Mouse (Mus musculus): Measurements from ENCODE around the gene Tmem240. TPM values are rescaled to one million over a fixed set of nuclear protein-coding genes. Genes with fewer than 3 reads are reported as not detected.
"Not testable (repeated sequence)": the region's sequence is repeated elsewhere in the genome, so short reads cannot be mapped to it uniquely, and the experiment has no call there.

Gene Tmem240
- polyA plus RNA-seq (2015; fragmentation: Nextera tagmentation; extraction: Ambion mirVana), result 0.44 and 0.59 TPM in 2 replicates

DNA sequence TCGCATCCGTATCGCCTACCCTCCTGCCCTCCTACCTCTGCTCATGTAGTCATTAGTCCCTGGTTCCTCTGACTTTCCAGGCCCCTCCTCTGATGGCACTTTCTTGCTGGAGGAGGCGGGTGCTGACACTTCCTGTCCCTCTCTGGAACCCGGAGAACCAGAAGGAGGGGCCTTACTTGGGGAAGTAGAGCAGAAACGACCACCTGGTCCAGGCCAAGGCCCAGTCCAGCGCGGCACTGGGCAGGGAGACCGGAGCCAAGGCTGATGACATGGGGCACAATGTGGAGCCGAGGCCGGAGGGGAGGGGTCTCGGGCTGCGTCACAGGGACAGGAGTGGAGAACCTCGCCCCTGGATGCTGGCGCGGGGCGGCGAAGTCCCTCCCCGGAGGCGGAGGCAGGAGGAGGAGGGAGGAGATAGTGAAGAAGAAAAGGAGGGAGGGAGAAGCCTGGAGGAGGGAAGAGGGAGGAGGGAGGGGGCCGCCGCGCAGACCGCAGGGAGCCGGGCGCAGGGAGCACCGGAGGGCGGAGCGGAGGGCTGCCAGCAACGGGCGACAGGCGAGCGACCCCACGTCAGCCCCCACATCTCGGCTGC lies at the start of gene Tmem240:
Gene Tmem240, plus strand, starts transcription at position 451 of the 592 bp plus-strand sequence.
- H3K27me3 ChIP-seq, result no peaks in the 10 kb centered on the region
- WGBS, result under 1% methylated on average over 30 of the region's 35 CpGs
- H3K9me3 ChIP-seq, result no peaks in the 10 kb centered on the region
- ATAC-seq (ENCODE audit: borderline replicate concordance, extremely low read depth, low FRiP score, low TSS enrichment), result peak; percentile 92
- peak within 1 kb of the TSS; percentile 69 for H3K9ac ChIP-seq
- H3K4me3 ChIP-seq, result peak within 1 kb of the TSS; percentile 90
- H3K4me2 ChIP-seq, result peak within 1 kb of the TSS; percentile 87
- H3K36me3 ChIP-seq, result peaks cover 19% of the 10 kb centered on the region
- H3K27ac ChIP-seq, result peak within 1 kb of the TSS; percentile 85
- peaks cover 15% of the 10 kb centered on the region for H3K4me1 ChIP-seq

DNA sequence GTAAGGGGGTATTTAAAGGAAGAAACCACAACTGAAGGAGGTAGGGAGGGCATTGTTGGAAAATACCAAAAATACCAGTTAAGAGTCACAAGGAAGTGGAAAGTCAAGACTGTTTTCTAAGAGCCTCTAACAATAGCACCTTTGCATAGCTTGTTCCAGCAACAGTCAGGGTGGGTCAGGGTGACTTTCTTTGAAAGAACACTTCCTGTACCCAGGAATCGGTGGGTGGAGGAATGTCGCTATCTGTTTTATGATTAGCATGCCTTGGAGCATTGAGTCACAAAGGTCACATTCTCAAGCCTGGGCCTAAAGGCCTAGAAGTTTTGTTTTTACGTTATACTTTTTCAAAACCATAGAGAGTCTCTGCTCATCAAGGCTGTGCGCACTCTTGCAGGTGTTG lies 46.8 kb upstream of the Tmem240 start:
- H3K4me2 ChIP-seq; H3K36me3 ChIP-seq; H3K9me3 ChIP-seq; H3K4me1 ChIP-seq; H3K27me3 ChIP-seq; ATAC-seq (ENCODE audit: borderline replicate concordance, extremely low read depth, low FRiP score, low TSS enrichment); H3K9ac ChIP-seq; H3K4me3 ChIP-seq; H3K27ac ChIP-seq: not testable (repeated sequence)
- 72% methylated on average over 4 of the region's 4 CpGs for WGBS

DNA sequence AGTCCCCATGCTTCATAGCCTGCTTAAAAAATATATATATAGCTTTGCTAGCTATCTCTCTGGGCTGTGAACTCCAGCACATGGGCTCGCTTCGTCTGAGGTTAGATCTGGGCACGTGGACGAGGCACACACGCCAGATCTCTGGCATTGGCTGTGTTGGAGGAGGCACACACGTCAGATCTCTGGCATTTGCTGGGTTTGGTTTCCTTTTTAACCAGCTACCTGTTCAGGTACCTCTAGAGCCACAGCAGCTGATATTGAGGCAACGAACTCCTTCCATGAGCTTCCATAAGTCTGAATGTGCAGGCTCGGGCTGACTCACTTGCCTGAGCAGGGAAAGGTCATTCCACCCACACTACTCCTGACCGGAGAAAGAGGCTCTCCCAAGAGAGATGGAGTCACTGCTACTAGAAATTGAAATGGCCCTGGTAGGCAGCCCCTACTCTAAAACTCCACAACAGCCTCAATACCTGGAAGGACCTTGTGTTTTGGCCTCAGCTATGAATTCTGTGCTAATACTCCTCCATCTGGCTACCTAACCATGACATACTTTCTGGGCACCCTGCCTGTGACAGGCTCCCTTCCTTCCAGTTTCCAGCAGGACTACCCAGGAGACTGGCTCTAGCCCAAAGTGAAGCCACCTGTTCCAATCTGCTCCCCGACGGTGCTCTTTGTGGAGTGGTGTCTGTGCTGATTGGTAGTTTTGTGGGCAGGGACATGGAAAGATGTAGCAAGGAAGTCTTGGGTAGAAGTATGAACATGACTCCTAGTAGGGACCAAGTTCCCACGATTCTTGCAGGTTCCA lies 43.8 kb upstream of the Tmem240 start:
- no peak overlapping the region for H3K27ac ChIP-seq
- no peak overlapping the region for H3K4me3 ChIP-seq
- H3K4me1 ChIP-seq, result peaks cover 13% of the 10 kb centered on the region
- no peaks in the 10 kb centered on the region for H3K36me3 ChIP-seq
- peaks cover 9% of the 10 kb centered on the region; the same call in 1 of the 2 replicates for H3K27me3 ChIP-seq
- 71% methylated on average over 12 of the region's 12 CpGs for WGBS
- H3K4me2 ChIP-seq, result no peak overlapping the region
- no peak overlapping the region for H3K9ac ChIP-seq
- H3K9me3 ChIP-seq, result no peaks in the 10 kb centered on the region
- ATAC-seq (ENCODE audit: borderline replicate concordance, extremely low read depth, low FRiP score, low TSS enrichment), result no peak

GRCm38 (mm10) chr4:155692421-155692820 lies 42.2 kb upstream of the Tmem240 start:
- 95% methylated on average over 3 of the region's 3 CpGs for WGBS
- Histone ChIP-seq H3K4me2 (no peak overlapping the region), H3K9ac (no peak overlapping the region), H3K27me3 (peaks cover 9% of the 10 kb centered on the region; the same call in 1 of the 2 replicates), H3K27ac (no peak overlapping the region), H3K36me3 (no peaks in the 10 kb centered on the region), H3K4me1 (peaks cover 13% of the 10 kb centered on the region), H3K9me3 (no peaks in the 10 kb centered on the region), H3K4me3 (no peak overlapping the region)
- ATAC-seq (ENCODE audit: borderline replicate concordance, extremely low read depth, low FRiP score, low TSS enrichment), result no peak

GRCm38 (mm10) chr4:155694111-155694481 lies 40.5 kb upstream of the Tmem240 start, which contains the start of gene Fndc10:
Fndc10 (plus strand) TSS chr4:155694342.
- under 1% methylated on average over 37 of the region's 47 CpGs for WGBS
- peak; percentile 82 for ATAC-seq (ENCODE audit: borderline replicate concordance, extremely low read depth, low FRiP score, low TSS enrichment)
- Histone ChIP-seq H3K4me2 (peak within 1 kb of the TSS; percentile 99), H3K9ac (peak within 1 kb of the TSS; percentile 53), H3K27me3 (peaks cover 9% of the 10 kb centered on the region; the same call in 1 of the 2 replicates), H3K4me1 (peaks cover 13% of the 10 kb centered on the region), H3K27ac (no peak within 1 kb of the TSS), H3K9me3 (no peaks in the 10 kb centered on the region), H3K36me3 (no peaks in the 10 kb centered on the region), H3K4me3 (peak within 1 kb of the TSS; percentile 70)

DNA sequence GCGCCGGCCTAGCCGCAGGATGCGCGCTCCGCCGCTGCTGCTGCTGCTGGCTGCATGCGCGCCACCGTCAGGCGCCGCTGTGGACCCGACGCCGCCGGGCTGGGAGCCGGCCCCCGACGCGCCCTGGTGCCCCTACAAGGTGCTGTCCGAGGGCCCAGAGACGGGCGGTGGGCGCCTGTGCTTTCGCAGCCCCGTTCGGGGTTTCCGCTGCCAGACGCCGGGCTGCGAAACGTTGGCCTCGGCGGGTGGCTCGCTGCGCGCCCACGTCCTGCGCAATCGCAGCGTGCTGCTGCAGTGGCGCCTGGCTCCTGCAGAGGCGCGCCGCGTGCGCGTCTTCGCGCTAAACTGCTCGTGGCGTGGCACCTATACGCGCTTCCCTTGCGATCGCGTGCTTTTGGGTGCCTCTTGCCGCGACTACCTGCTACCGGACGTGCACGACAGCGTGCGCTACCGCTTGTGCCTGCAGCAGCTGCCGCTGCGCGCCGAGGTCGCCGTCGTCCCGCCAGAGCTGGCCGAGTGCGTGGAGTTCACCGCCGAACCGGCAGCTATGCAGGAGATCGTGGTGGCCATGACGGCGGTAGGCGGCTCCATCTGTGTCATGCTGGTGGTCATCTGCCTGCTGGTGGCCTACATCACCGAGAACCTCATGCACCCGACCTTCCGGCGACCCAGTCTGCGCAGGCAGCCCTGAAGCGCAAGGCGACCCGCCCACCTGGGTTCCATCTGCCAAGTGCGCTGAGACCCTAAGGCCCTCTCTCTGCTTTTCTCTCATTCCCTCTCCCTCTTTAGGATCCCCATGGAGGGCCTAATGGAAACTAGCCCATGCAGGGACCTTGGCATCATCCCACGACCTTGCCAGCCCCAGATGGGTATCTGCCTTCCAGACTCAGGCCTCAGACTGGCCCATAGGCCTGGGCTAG lies 39.9 kb upstream of the Tmem240 start:
- ATAC-seq (ENCODE audit: borderline replicate concordance, extremely low read depth, low FRiP score, low TSS enrichment), result peak; percentile 76

GRCm38 (mm10) chr4:155695531-155696062 lies 39.0 kb upstream of the Tmem240 start:
- H3K9ac ChIP-seq, result no peak overlapping the region
- ATAC-seq (ENCODE audit: borderline replicate concordance, extremely low read depth, low FRiP score, low TSS enrichment), result no peak
- WGBS, result 90% methylated on average over 4 of the region's 4 CpGs
- peaks cover 13% of the 10 kb centered on the region for H3K4me1 ChIP-seq
- H3K27ac ChIP-seq, result no peak overlapping the region
- peak overlapping the region; percentile 99 for H3K4me2 ChIP-seq
- no peaks in the 10 kb centered on the region for H3K9me3 ChIP-seq
- peaks cover 9% of the 10 kb centered on the region; the same call in 1 of the 2 replicates for H3K27me3 ChIP-seq
- peak overlapping the region; percentile 70; the same call in 1 of the 2 replicates for H3K4me3 ChIP-seq
- H3K36me3 ChIP-seq, result no peaks in the 10 kb centered on the region

More for the DNA sequence above, 39.9 kb upstream of the Tmem240 start:
- no peaks in the 10 kb centered on the region for H3K9me3 ChIP-seq
- H3K4me1 ChIP-seq, result peaks cover 13% of the 10 kb centered on the region
- H3K4me3 ChIP-seq, result peak overlapping the region; percentile 70
- H3K27ac ChIP-seq, result no peak overlapping the region
- no peaks in the 10 kb centered on the region for H3K36me3 ChIP-seq
- peak overlapping the region; percentile 99 for H3K4me2 ChIP-seq
- peak overlapping the region; percentile 53 for H3K9ac ChIP-seq
- peaks cover 9% of the 10 kb centered on the region; the same call in 1 of the 2 replicates for H3K27me3 ChIP-seq
- WGBS, result 2% methylated on average over 89 of the region's 92 CpGs

- 60% methylated on average over 16 of the region's 16 CpGs for WGBS
- Histone ChIP-seq H3K4me3 (no peak overlapping the region), H3K4me2 (no peak overlapping the region), H3K4me1 (peaks cover 13% of the 10 kb centered on the region), H3K9me3 (no peaks in the 10 kb centered on the region), H3K9ac (no peak overlapping the region), H3K27me3 (peaks cover 9% of the 10 kb centered on the region; the same call in 1 of the 2 replicates), H3K36me3 (no peaks in the 10 kb centered on the region), H3K27ac (no peak overlapping the region)
- no peak for ATAC-seq (ENCODE audit: borderline replicate concordance, extremely low read depth, low FRiP score, low TSS enrichment)
These were observed 38.0 kb upstream of the Tmem240 start for GRCm38 (mm10) chr4:155696261-155697255.

GRCm38 (mm10) chr4:155700425-155700824 lies 34.2 kb upstream of the Tmem240 start:
- Histone ChIP-seq H3K36me3 (no peaks in the 10 kb centered on the region), H3K9me3 (no peaks in the 10 kb centered on the region), H3K27ac (no peak overlapping the region), H3K4me3 (no peak overlapping the region), H3K9ac (no peak overlapping the region), H3K4me2 (no peak overlapping the region), H3K4me1 (peaks cover 2% of the 10 kb centered on the region; the same call in 1 of the 2 replicates), H3K27me3 (peaks cover 3% of the 10 kb centered on the region; the same call in 1 of the 2 replicates)
- no peak for ATAC-seq (ENCODE audit: borderline replicate concordance, extremely low read depth, low FRiP score, low TSS enrichment)

- no peak overlapping the region for H3K27ac ChIP-seq
- H3K4me3 ChIP-seq, result no peak overlapping the region
- no peaks in the 10 kb centered on the region for H3K27me3 ChIP-seq
- H3K9me3 ChIP-seq, result no peaks in the 10 kb centered on the region
- H3K4me1 ChIP-seq, result peaks cover 9% of the 10 kb centered on the region
- 93% methylated on average over 4 of the region's 4 CpGs for WGBS
- no peak overlapping the region for H3K9ac ChIP-seq
- no peak for ATAC-seq (ENCODE audit: borderline replicate concordance, extremely low read depth, low FRiP score, low TSS enrichment)
- H3K4me2 ChIP-seq, result 0 out of 2 replicates have a peak overlapping the region, but pooled peaks have one; percentile 68
- H3K36me3 ChIP-seq, result no peaks in the 10 kb centered on the region
These were observed 31.1 kb upstream of the Tmem240 start for GRCm38 (mm10) chr4:155703425-155703929.
